7 mouse cellular contexts compared by ENCODE assay signal in genomic region chr9:35267976-35268715, GRCm38 (mm10). TPM values are rescaled to one million over a fixed set of nuclear protein-coding genes. Genes with fewer than 3 reads are reported as not detected.
A peak's percentile ranks its signal among the peaks of the same experiment; 100 is the strongest.
DNase-seq lines count a peak whose midpoint lies in the region; ATAC-seq and TF ChIP-seq lines count a peak whose summit lies in the region.

No protein-coding gene starts in this region.

- H3K9me3 ChIP-seq in lung, embryonic 16.5 days (ENCODE audit: control insufficient read depth, low read length), result no peaks in the 10 kb centered on the region
- H3K9me3 ChIP-seq in heart, postnatal 0 days (replicated peaks; ENCODE audit: control insufficient read depth, low read length), result no peaks in the 10 kb centered on the region

- no peaks in the 10 kb centered on the region for H3K27me3 ChIP-seq in lung, embryonic 16.5 days (ENCODE audit: control insufficient read depth, insufficient read depth, low read depth, low read length)
- H3K27me3 ChIP-seq in heart, postnatal 0 days (ENCODE audit: control insufficient read depth, insufficient read depth, low read length), result no peaks in the 10 kb centered on the region

- no peak for TF ChIP-seq CTCF in heart, postnatal 0 days (IDR thresholded peaks at IDR 0.05; ENCODE audit: low read depth)

- peak; percentile 39 for ATAC-seq in lung, embryonic 16.5 days (ENCODE audit: low read depth)
- peak; percentile 9; the same call in 1 of the 2 replicates for ATAC-seq in heart, postnatal 0 days (ENCODE audit: insufficient read depth, low read depth)
- ATAC-seq in megakaryocyte, adult 5-6 weeks (ENCODE audit: poor library complexity, severe bottlenecking), result peak; percentile 48

- peaks cover 13% of the 10 kb centered on the region for H3K36me3 ChIP-seq in lung, embryonic 16.5 days (ENCODE audit: control insufficient read depth, insufficient read depth, low read length)
- peaks cover 19% of the 10 kb centered on the region for H3K36me3 ChIP-seq in heart, postnatal 0 days (replicated peaks; ENCODE audit: control insufficient read depth, insufficient read depth, low read length)

- H3K4me3 ChIP-seq in lung, embryonic 16.5 days (ENCODE audit: low read length), result peak overlapping the region; percentile 87
- H3K4me3 ChIP-seq in brown adipose tissue, adult 24 weeks (ENCODE audit: insufficient read depth, low read depth, low read length), result peak overlapping the region; percentile 81
- H3K4me3 ChIP-seq in heart, postnatal 0 days (ENCODE audit: low read depth, low read length), result peak overlapping the region; percentile 69

- under 1% methylated on average over 21 of the region's 21 CpGs for WGBS in lung, embryonic 16.5 days
- WGBS in heart, postnatal 0 days, result 2% methylated on average over 21 of the region's 21 CpGs

- H3K4me1 ChIP-seq in lung, embryonic 16.5 days (replicated peaks; ENCODE audit: control insufficient read depth, insufficient read depth, low read length), result peaks cover 15% of the 10 kb centered on the region
- no peaks in the 10 kb centered on the region for H3K4me1 ChIP-seq in brown adipose tissue, adult 24 weeks (ENCODE audit: control insufficient read depth, insufficient read depth, insufficient read length, low read length)
- peaks cover 15% of the 10 kb centered on the region for H3K4me1 ChIP-seq in heart, postnatal 0 days (ENCODE audit: control insufficient read depth, insufficient read depth)

- H3K9ac ChIP-seq in lung, embryonic 16.5 days (ENCODE audit: low read length), result peak overlapping the region; percentile 85
- peak overlapping the region; percentile 66 for H3K9ac ChIP-seq in heart, postnatal 0 days (replicated peaks; ENCODE audit: low read depth, low read length)

- peak overlapping the region; percentile 75 for H3K4me2 ChIP-seq in lung, embryonic 16.5 days (ENCODE audit: low read depth, low read length)
- H3K4me2 ChIP-seq in heart, postnatal 0 days (ENCODE audit: low read depth, low read length), result peak overlapping the region; percentile 91

- TF ChIP-seq EP300 in heart, postnatal 0 days (IDR thresholded peaks at IDR 0.05; ENCODE audit: low read depth), result no peak

- no peak overlapping the region for H3K27ac ChIP-seq in lung, embryonic 16.5 days (ENCODE audit: low read length)
- H3K27ac ChIP-seq in brown adipose tissue, adult 24 weeks (replicated peaks; ENCODE audit: low read depth, low read length), result peak overlapping the region; percentile 68
- H3K27ac ChIP-seq in heart, postnatal 0 days (ENCODE audit: low read depth), result peak overlapping the region; percentile 68

- no peak for DNase-seq in lung, postnatal 10 days
- DNase-seq in heart, postnatal 0 days (ENCODE audit: low spot score), result peak; percentile 16
- DNase-seq in gastrocnemius, postnatal 4 days (ENCODE audit: low spot score in 2 of 2), result no peak
- no peak for DNase-seq in adipocyte (ENCODE audit: low spot score)

RNA-seq across cellular contexts. Expression of gene Rpusd4, which starts 0.5 kb away (rescaled TPM):
- 25.5 and 27.4 TPM in 2 replicates for polyA plus RNA-seq in lung, embryonic 16.5 days (2015; fragmentation: Nextera tagmentation; extraction: Ambion mirVana)
- polyA plus RNA-seq in brown adipose tissue, adult 24 weeks (2012; ENCODE audit: insufficient read depth, insufficient read length, missing spikeins), result 10.6 and 11.6 TPM in 2 replicates
- 5.8 and 12.6 TPM in 2 replicates for total RNA-seq in heart, postnatal 0 days (2014; rRNA removed; ENCODE audit: low replicate concordance)
- 14.1 and 17.3 TPM in 2 replicates for polyA plus RNA-seq in heart, postnatal 0 days (2015; fragmentation: Nextera tagmentation; extraction: Ambion mirVana)
- 13.0 and 16.8 TPM in 2 replicates for total RNA-seq in megakaryocyte, adult 5-6 weeks (2015)
- 8.5 and 13.5 TPM in 2 replicates for total RNA-seq in megakaryocyte, adult 5-6 weeks (2017)
- total RNA-seq in gastrocnemius, postnatal 4 days (2021), result 10 to 100 TPM in 1 of 2 experiments, 1 to 10 TPM in 1; 9.4 to 11.2 TPM

RNA-seq across cellular contexts. Expression of gene Fam118b, which starts 0.5 kb away (rescaled TPM):
- 34.5 and 35.5 TPM in 2 replicates for polyA plus RNA-seq in lung, embryonic 16.5 days (2015; fragmentation: Nextera tagmentation; extraction: Ambion mirVana)
- 10.7 and 19.9 TPM in 2 replicates for polyA plus RNA-seq in brown adipose tissue, adult 24 weeks (2012; ENCODE audit: insufficient read depth, insufficient read length, missing spikeins)
- 8.8 and 19.7 TPM in 2 replicates for total RNA-seq in heart, postnatal 0 days (2014; rRNA removed; ENCODE audit: low replicate concordance)
- 22.6 and 24.8 TPM in 2 replicates for polyA plus RNA-seq in heart, postnatal 0 days (2015; fragmentation: Nextera tagmentation; extraction: Ambion mirVana)
- total RNA-seq in megakaryocyte, adult 5-6 weeks (2015), result 39.7 and 43.0 TPM in 2 replicates
- 17.8 and 21.1 TPM in 2 replicates for total RNA-seq in megakaryocyte, adult 5-6 weeks (2017)
- total RNA-seq in gastrocnemius, postnatal 4 days (2021), result 10 to 100 TPM; 23.7 to 26.8 TPM

RNA-seq across cellular contexts. Expression of gene Foxred1, which starts 57.3 kb away (rescaled TPM):
- polyA plus RNA-seq in lung, embryonic 16.5 days (2015; fragmentation: Nextera tagmentation; extraction: Ambion mirVana), result 36.3 and 36.8 TPM in 2 replicates
- polyA plus RNA-seq in brown adipose tissue, adult 24 weeks (2012; ENCODE audit: insufficient read depth, insufficient read length, missing spikeins), result 95.2 and 117 TPM in 2 replicates
- total RNA-seq in heart, postnatal 0 days (2014; rRNA removed; ENCODE audit: low replicate concordance), result 88.0 and 91.5 TPM in 2 replicates
- polyA plus RNA-seq in heart, postnatal 0 days (2015; fragmentation: Nextera tagmentation; extraction: Ambion mirVana), result 93.1 and 95.9 TPM in 2 replicates
- total RNA-seq in megakaryocyte, adult 5-6 weeks (2015), result 9.7 and 11.2 TPM in 2 replicates
- 26.9 and 28.5 TPM in 2 replicates for total RNA-seq in megakaryocyte, adult 5-6 weeks (2017)
- total RNA-seq in gastrocnemius, postnatal 4 days (2021), result 10 to 100 TPM; 33.9 to 39.8 TPM
